Mouse (Mus musculus) CH12.LX (cell line): ENCODE results near the gene Herc6. TPM values are rescaled to one million over a fixed set of nuclear protein-coding genes. Genes with fewer than 3 reads are reported as not detected.

ENCODE experiments used
- DNase-seq: peaks from one replicate; pipeline ENCODE4 v3.0.0-alpha.2; 2013; ENCODE audit errors: extremely low read depth
- H3K27ac ChIP-seq: 2 replicates; pipeline ENCODE4 v1.5.1; 2012; ENCODE audit warnings: low read depth, mild to moderate bottlenecking, control low read depth, moderate library complexity; ENCODE audit not compliant: insufficient read depth
- H3K27me3 ChIP-seq: replicated peaks from 2 replicates; pipeline ENCODE3; 2012; ENCODE audit warnings: inconsistent platforms
- H3K36me3 ChIP-seq, 2 experiments: replicated peaks in 1 of 2; 2 replicates each; pipeline versions ENCODE3 to v1.6.1; 2012; ENCODE audit warnings: inconsistent platforms in 1 of 2, low read length in 1 of 2, mild to moderate bottlenecking in 1 of 2, mixed read lengths in 1 of 2, moderate library complexity in 1 of 2; ENCODE audit not compliant: control insufficient read depth in 1 of 2, insufficient read depth in 1 of 2
- H3K4me1 ChIP-seq, 2 experiments: 2 replicates each; pipeline ENCODE4 v1.6.1; 2012; ENCODE audit warnings: inconsistent platforms in 1 of 2, moderate library complexity in 1 of 2; ENCODE audit not compliant: insufficient read depth in 2 of 2, control insufficient read depth in 1 of 2
- H3K4me2 ChIP-seq: 2 replicates; pipeline ENCODE4 v1.6.1; 2012; ENCODE audit warnings: low read depth, mild to moderate bottlenecking, control low read depth; ENCODE audit not compliant: poor library complexity, insufficient read depth, severe bottlenecking
- H3K4me3 ChIP-seq, 3 experiments: fragments of 150-350 bp in 1 of 3; sonication (generic) in 1 of 3; replicated peaks in 1 of 3; 2 replicates each; pipeline versions ENCODE3 to v1.5.1; 2011 to 2012; ENCODE audit warnings: low read depth in 2 of 3, low read length in 2 of 3, mild to moderate bottlenecking in 2 of 3, moderate library complexity in 2 of 3, control low read depth in 1 of 3, improper control_type of control experiment in 1 of 3, inconsistent platforms in 1 of 3, mixed read lengths in 1 of 3; ENCODE audit not compliant: poor library complexity in 1 of 3
- H3K79me2 ChIP-seq: replicated peaks from 2 replicates; pipeline ENCODE4 v1.6.1; 2012; ENCODE audit warnings: mild to moderate bottlenecking, moderate library complexity; ENCODE audit not compliant: control insufficient read depth, poor library complexity, insufficient read depth, severe bottlenecking; ENCODE audit errors: extremely low read depth
- H3K9ac ChIP-seq: 2 replicates; pipeline ENCODE4 v1.6.1; 2012; ENCODE audit warnings: low read depth, mild to moderate bottlenecking, control low read depth, moderate library complexity; ENCODE audit not compliant: insufficient read depth
- H3K9me3 ChIP-seq: replicated peaks from 2 replicates; pipeline ENCODE3; 2012; ENCODE audit warnings: low read length, inconsistent platforms, mixed read lengths
- BHLHE40 ChIP-seq: IDR thresholded peaks from 2 replicates; pipeline ENCODE4 v1.6.1; 2011; ENCODE audit warnings: mild to moderate bottlenecking, low read depth, low read length, improper control_type of control experiment
- CHD1 ChIP-seq: IDR thresholded peaks from 2 replicates; pipeline ENCODE4 v1.6.1; 2012; ENCODE audit warnings: low read depth, low read length, improper control_type of control experiment, inconsistent platforms
- ELF1 ChIP-seq: IDR thresholded peaks from 2 replicates; pipeline ENCODE4 v1.6.1; 2014; ENCODE audit warnings: low read depth, mild to moderate bottlenecking, inconsistent platforms, low read length, improper control_type of control experiment
- EP300 ChIP-seq: IDR thresholded peaks from 2 replicates; pipeline ENCODE4 v1.6.1; 2011; ENCODE audit warnings: low read length, improper control_type of control experiment
- ETS1 ChIP-seq: conservative IDR thresholded peaks from 2 replicates; pipeline ENCODE4 v1.6.1; 2012; ENCODE audit warnings: low read depth, mild to moderate bottlenecking, inconsistent platforms, low read length, improper control_type of control experiment, moderate library complexity
- GABPA ChIP-seq: IDR thresholded peaks from 2 replicates; pipeline ENCODE4 v1.6.1; 2012; ENCODE audit warnings: low read depth, low read length, improper control_type of control experiment, inconsistent platforms; ENCODE audit not compliant: insufficient replicate concordance
- HCFC1 ChIP-seq: IDR thresholded peaks from 2 replicates; pipeline ENCODE4 v1.6.1; 2012; ENCODE audit warnings: low read depth, mild to moderate bottlenecking, inconsistent platforms, low read length, improper control_type of control experiment
- IRF4 ChIP-seq: IDR thresholded peaks from 2 replicates; pipeline ENCODE4 v1.6.1; 2014; ENCODE audit warnings: low read depth, mild to moderate bottlenecking, inconsistent platforms, low read length, improper control_type of control experiment
- JUN ChIP-seq: IDR thresholded peaks from 2 replicates; pipeline ENCODE4 v1.6.1; 2011; ENCODE audit warnings: low read depth, mild to moderate bottlenecking, low read length, improper control_type of control experiment, moderate library complexity; ENCODE audit not compliant: insufficient read depth
- JUND ChIP-seq: conservative IDR thresholded peaks from 2 replicates; pipeline ENCODE4 v1.6.1; 2011; ENCODE audit warnings: low read depth, low read length, improper control_type of control experiment
- KAT2A ChIP-seq: IDR thresholded peaks from 2 replicates; pipeline ENCODE4 v1.6.1; 2012; ENCODE audit warnings: low read length, improper control_type of control experiment, inconsistent platforms; ENCODE audit not compliant: insufficient replicate concordance
- MAFK ChIP-seq: IDR thresholded peaks from 2 replicates; pipeline ENCODE4 v1.6.1; 2011; ENCODE audit warnings: low read length, improper control_type of control experiment; ENCODE audit not compliant: insufficient replicate concordance
- MAZ ChIP-seq: IDR thresholded peaks from 2 replicates; pipeline ENCODE4 v1.6.1; 2012; ENCODE audit warnings: low read depth, mild to moderate bottlenecking, inconsistent platforms, low read length, improper control_type of control experiment, moderate library complexity
- MXI1 ChIP-seq: IDR thresholded peaks from 2 replicates; pipeline ENCODE4 v1.6.1; 2011; ENCODE audit warnings: mild to moderate bottlenecking, low read depth, low read length, improper control_type of control experiment
- MYC ChIP-seq: IDR thresholded peaks from 2 replicates; pipeline ENCODE4 v1.6.1; 2011; ENCODE audit warnings: low read depth, mild to moderate bottlenecking, improper control_type of control experiment, low read length
- NELFE ChIP-seq: IDR thresholded peaks from 2 replicates; pipeline ENCODE4 v1.6.1; 2011; ENCODE audit warnings: low read depth, low read length, improper control_type of control experiment
- PAX5 ChIP-seq: IDR thresholded peaks from 2 replicates; pipeline ENCODE4 v1.6.1; 2012; ENCODE audit warnings: low read length, inconsistent platforms, mixed read lengths
- POLR2A ChIP-seq: IDR thresholded peaks from 2 replicates; pipeline ENCODE4 v1.6.1; 2011; ENCODE audit warnings: low read depth, mild to moderate bottlenecking, improper control_type of control experiment, low read length
- POLR2AphosphoS2 ChIP-seq: IDR thresholded peaks from 2 replicates; pipeline ENCODE4 v1.6.1; 2011; ENCODE audit warnings: low read depth, low read length, improper control_type of control experiment
- RAD21 ChIP-seq: IDR thresholded peaks from 2 replicates; pipeline ENCODE4 v1.6.1; 2011; ENCODE audit warnings: low read depth, mild to moderate bottlenecking, low read length, improper control_type of control experiment, moderate library complexity
- RCOR1 ChIP-seq: conservative IDR thresholded peaks from 2 replicates; pipeline ENCODE4 v1.6.1; 2012; ENCODE audit warnings: low read depth, mild to moderate bottlenecking, inconsistent platforms, low read length, improper control_type of control experiment
- SIN3A ChIP-seq: IDR thresholded peaks from 2 replicates; pipeline ENCODE4 v1.6.1; 2012; ENCODE audit warnings: low read length, improper control_type of control experiment, inconsistent platforms
- SMC3 ChIP-seq: IDR thresholded peaks from 2 replicates; pipeline ENCODE4 v1.6.1; 2011; ENCODE audit warnings: low read depth, low read length, improper control_type of control experiment
- TBP ChIP-seq: conservative IDR thresholded peaks from 2 replicates; pipeline ENCODE4 v1.6.1; 2011; ENCODE audit warnings: low read depth, low read length, improper control_type of control experiment
- UBTF ChIP-seq: IDR thresholded peaks from 2 replicates; pipeline ENCODE4 v1.6.1; 2012; ENCODE audit warnings: low read depth, mild to moderate bottlenecking, inconsistent platforms, low read length, improper control_type of control experiment, moderate library complexity
- USF1 ChIP-seq: IDR thresholded peaks from 2 replicates; pipeline ENCODE4 v1.6.1; 2014; ENCODE audit warnings: low read depth, mild to moderate bottlenecking, inconsistent platforms, low read length, improper control_type of control experiment
- USF2 ChIP-seq: conservative IDR thresholded peaks from 2 replicates; pipeline ENCODE4 v1.6.1; 2011; ENCODE audit warnings: low read depth, low read length, improper control_type of control experiment
- ZC3H11A ChIP-seq: IDR thresholded peaks from 2 replicates; pipeline ENCODE4 v1.6.1; 2012; ENCODE audit warnings: low read depth, mild to moderate bottlenecking, inconsistent platforms, low read length, improper control_type of control experiment
- ZNF384 ChIP-seq: IDR thresholded peaks from 2 replicates; pipeline ENCODE4 v1.6.1; 2012; ENCODE audit warnings: low read depth, low read length, improper control_type of control experiment, inconsistent platforms
- dilution Hi-C: fragments of 300-500 bp; cut with MboI; formaldehyde crosslinking; loops from 2 replicates; pipeline ENCODE4 v1.14.3; 2020; ENCODE audit warnings: low sequenced_read_pairs; ENCODE audit not compliant: extremely low pct_unique_long_range_greater_than_20kb, extremely low pct_ligation_motif_present
- in situ Hi-C: fragments of 300-500 bp; cut with MboI; formaldehyde crosslinking; loops from 3 replicates; pipeline ENCODE4 v1.14.3; 2019; ENCODE audit warnings: low sequenced_read_pairs, low pct_ligation_motif_present, low pct_unique_long_range_greater_than_20kb, mixed read lengths
- polyA plus RNA-seq: library from polyadenylated mRNA; unstranded; fragments of >175 nt; gene quantifications from 2 replicates; pipeline ENCODE4 v1.2.1, GENCODE M21; 2012; ENCODE audit warnings: low read depth; ENCODE audit not compliant: insufficient read length
- total RNA-seq, 2 experiments: library from RNA; depleted of rRNA; stranded (reverse); fragments of 300-350 nt in 1 of 2; fragments of >200 nt in 1 of 2; gene quantifications; 2 replicates each; pipeline ENCODE4 v1.2.3; 2012 to 2014

Gene Herc6
- total and polyA plus RNA-seq, 3 experiments = 9.0 to 18.9 (median 14.4) TPM

DNA sequence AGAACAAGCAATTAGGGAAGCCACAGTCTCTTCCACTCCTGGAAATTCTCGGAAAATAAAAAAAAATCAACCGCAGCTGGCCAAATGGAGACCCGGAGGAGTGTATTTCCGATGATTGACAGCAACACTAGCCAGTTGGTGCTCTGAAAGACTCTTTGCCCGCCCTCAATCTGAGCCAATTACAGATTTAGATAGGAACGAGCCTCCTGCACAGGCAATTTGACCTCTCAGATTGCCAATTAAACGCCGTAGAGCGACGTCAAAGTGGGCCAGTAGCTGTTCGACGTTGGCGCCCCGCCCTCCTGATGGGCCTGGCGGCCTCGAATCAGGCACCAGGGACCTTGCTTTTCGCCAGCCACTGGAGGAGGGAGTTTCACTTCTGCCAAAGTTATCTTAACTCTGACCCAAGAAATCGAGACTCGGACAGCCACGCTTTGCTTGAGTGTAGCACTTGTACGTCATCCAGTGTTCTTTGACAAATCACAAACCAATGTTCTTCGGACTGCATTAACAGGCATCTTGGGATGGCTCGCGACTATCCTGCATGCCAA lies 45.3 kb upstream of the Herc6 start, which contains the start of gene Ppm1k (continued):
- TF ChIP-seq ELF1 (no peak), RCOR1 (no peak; the same call in 1 of the 2 replicates), JUN (no peak), USF2 (no peak), PAX5 (no peak), EP300 (peak; percentile 46; the same call in 1 of the 2 replicates), GABPA (no peak), UBTF (no peak), HCFC1 (no peak; the same call in 1 of the 2 replicates), POLR2AphosphoS2 (no peak), NELFE (peak; percentile 72), BHLHE40 (0 out of 2 replicates have a peak, but pooled peaks have one; percentile 5), POLR2A (peak; percentile 88), MAFK (no peak), TBP (peak; percentile 91), ETS1 (0 out of 2 replicates have a peak, but pooled peaks have one; percentile 13)

DNA sequence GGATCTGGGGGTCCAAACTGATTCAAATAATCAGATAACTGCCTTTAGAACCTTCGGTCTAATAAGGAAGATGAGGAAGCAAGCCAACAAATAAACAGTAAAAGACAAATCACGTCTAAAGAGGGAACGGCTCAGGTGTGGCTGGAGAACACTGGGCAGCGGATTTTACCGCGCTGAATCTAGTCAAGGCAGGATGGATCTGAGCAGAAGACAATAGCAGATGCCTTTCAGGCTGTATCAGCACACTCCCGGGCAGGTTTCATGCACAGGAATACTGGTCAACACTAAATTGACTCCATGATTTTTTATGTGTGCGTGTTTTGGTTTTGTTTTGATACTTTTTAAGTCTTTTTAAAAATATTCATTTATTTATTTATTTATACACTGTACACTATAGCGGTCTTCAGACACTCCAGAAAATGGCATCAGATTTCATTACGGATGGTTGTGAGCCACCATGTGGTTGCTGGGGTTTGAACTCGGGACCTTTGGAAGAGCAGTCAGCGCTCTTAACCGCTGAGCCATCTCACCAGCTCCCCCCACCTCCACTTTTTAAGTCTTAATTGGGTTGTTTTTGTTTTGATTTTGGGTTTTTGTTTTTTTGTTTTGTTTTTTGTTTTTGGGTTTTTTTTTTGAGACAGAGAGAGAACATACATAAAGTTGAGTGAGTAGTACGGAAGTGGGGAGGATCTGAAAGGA lies 44.7 kb upstream of the Herc6 start:
- H3K9me3 ChIP-seq = no peaks in the 10 kb centered on the region
- H3K27ac ChIP-seq = peak overlapping the region; percentile 77
- peaks cover 15% of the 10 kb centered on the region for H3K79me2 ChIP-seq
- peak; percentile 47 for DNase-seq
- in situ Hi-C loops (no loop called here), dilution Hi-C loops (no loop called here)
- H3K4me3 ChIP-seq = peak overlapping the region; percentile 60 to 74 (median 71)
- peaks cover 0 to 14% of the 10 kb centered on the region in 2 experiments; a peak in 2 of 4 replicates for H3K4me1 ChIP-seq
- peak overlapping the region; percentile 87 for H3K9ac ChIP-seq
- H3K27me3 ChIP-seq = no peaks in the 10 kb centered on the region
- H3K4me2 ChIP-seq = peak overlapping the region; percentile 80
- no peak for TF ChIP-seq ZNF384
- no peak; the same call in 1 of the 2 replicates for TF ChIP-seq CHD1
- TF ChIP-seq MAFK = peak; percentile 67; the same call in 1 of the 2 replicates
- TF ChIP-seq PAX5 = no peak
- peak; percentile 35; the same call in 1 of the 2 replicates for TF ChIP-seq SIN3A
- 0 out of 2 replicates have a peak, but pooled peaks have one; percentile 8 for TF ChIP-seq BHLHE40
- TF ChIP-seq IRF4 = no peak
- TF ChIP-seq KAT2A = 0 out of 2 replicates have a peak, but pooled peaks have one; percentile 39
- TF ChIP-seq EP300 = no peak
- 0 out of 2 replicates have a peak, but pooled peaks have one; percentile 23 for TF ChIP-seq JUND
- TF ChIP-seq MAZ = peak; percentile 74
- TF ChIP-seq TBP = peak; percentile 97
- peak; percentile 78 for TF ChIP-seq ELF1
- no peak for TF ChIP-seq POLR2A
- no peak for TF ChIP-seq RCOR1
- no peak for TF ChIP-seq RAD21
- no peak for TF ChIP-seq POLR2AphosphoS2
- no peak for TF ChIP-seq JUN
- TF ChIP-seq SMC3 = no peak
- 0 out of 2 replicates have a peak, but pooled peaks have one; percentile 25 for TF ChIP-seq MYC
- TF ChIP-seq GABPA = no peak
- peak; percentile 5; the same call in 1 of the 2 replicates for TF ChIP-seq MXI1
- no peak for TF ChIP-seq ZC3H11A
- TF ChIP-seq USF1 = no peak
- no peaks in the 10 kb centered on the region for H3K36me3 ChIP-seq
